In the genomic region with DNA sequence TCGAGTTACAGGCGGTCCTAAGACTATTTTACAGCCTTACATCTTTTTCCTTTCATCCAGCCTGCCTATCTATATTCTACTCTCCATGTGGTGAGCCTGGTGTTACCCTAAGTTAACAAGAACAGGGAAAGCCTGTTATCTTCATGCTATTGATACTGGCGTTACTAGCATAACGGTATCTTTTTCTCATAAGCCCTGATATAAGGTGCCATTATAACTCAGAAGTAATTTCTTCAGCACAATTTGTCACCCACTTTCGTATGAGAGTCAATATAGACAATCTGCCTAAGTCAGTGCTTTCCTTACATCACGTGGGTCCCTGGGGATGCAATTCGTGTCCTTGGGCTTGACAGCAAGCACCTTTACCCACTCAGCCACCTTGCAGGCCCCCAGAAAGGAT, we compare ENCODE assay signal across 10 mouse cellular contexts. TPM values are rescaled to one million over a fixed set of nuclear protein-coding genes. Genes with fewer than 3 reads are reported as not detected.
A peak's percentile ranks its signal among the peaks of the same experiment; 100 is the strongest.
DNase-seq lines count a peak whose midpoint lies in the region; ATAC-seq and TF ChIP-seq lines count a peak whose summit lies in the region.
"Had no signal": no experiment of that assay in that cellular context is flagged by ENCODE, and none has a peak within 500 bp of the region (broad histone marks: within the 10 kb centered on the region; RNA-seq: fewer than 3 reads in every experiment).

No protein-coding gene starts in this region.

- no peak for ATAC-seq in kidney, embryonic 16.5 days (ENCODE audit: low FRiP score, low TSS enrichment)
- ATAC-seq in embryonic facial prominence, embryonic 15.5 days (ENCODE audit: insufficient number of reproducible peaks, low FRiP score, low TSS enrichment, low read depth): no peak
- no peak for ATAC-seq in intestine, postnatal 0 days
- ATAC-seq: Patski had no signal

- no peak for TF ChIP-seq CTCF in intestine, postnatal 0 days (IDR thresholded peaks at IDR 0.05; ENCODE audit: low read depth)

- H3K79me2 ChIP-seq in myocyte (ENCODE audit: control insufficient read depth, insufficient read depth): peaks cover 58% of the 10 kb centered on the region

- H3K36me3 ChIP-seq in kidney, embryonic 16.5 days (ENCODE audit: insufficient read depth, low read length): peaks cover 7% of the 10 kb centered on the region; the same call in 1 of the 2 replicates
- H3K36me3 ChIP-seq in embryonic facial prominence, embryonic 15.5 days: no peaks in the 10 kb centered on the region
- H3K36me3 ChIP-seq in intestine, postnatal 0 days (ENCODE audit: control insufficient read depth, insufficient read depth): peaks cover 8% of the 10 kb centered on the region; the same call in 1 of the 2 replicates
- no peaks in the 10 kb centered on the region for H3K36me3 ChIP-seq in myocyte (ENCODE audit: control insufficient read depth, insufficient read depth)

- H3K4me2 ChIP-seq in kidney, embryonic 16.5 days (replicated peaks; ENCODE audit: low read depth, low read length): peak overlapping the region; percentile 68
- H3K4me2 ChIP-seq in embryonic facial prominence, embryonic 15.5 days (replicated peaks): peak overlapping the region; percentile 59
- H3K4me2 ChIP-seq in intestine, postnatal 0 days (replicated peaks; ENCODE audit: low read depth): peak overlapping the region; percentile 63
- H3K4me2 ChIP-seq in myocyte (ENCODE audit: low read depth): peak overlapping the region; percentile 81

- no peak for DNase-seq in kidney, adult 18-20 months
- no peak for DNase-seq in kidney, postnatal 25 days
- no peak for DNase-seq in right cerebral cortex, postnatal 25 days
- no peak for DNase-seq in gastrocnemius, adult 8-10 months (ENCODE audit: low spot score in 2 of 2)
- DNase-seq: kidney, postnatal 4 days had no signal

- H3K9me3 ChIP-seq in kidney, embryonic 16.5 days (ENCODE audit: low read length): no peaks in the 10 kb centered on the region
- no peaks in the 10 kb centered on the region for H3K9me3 ChIP-seq in embryonic facial prominence, embryonic 15.5 days (replicated peaks)
- no peaks in the 10 kb centered on the region for H3K9me3 ChIP-seq in intestine, postnatal 0 days (ENCODE audit: control insufficient read depth)

- WGBS in kidney, embryonic 16.5 days: 87% methylated on average over 7 of the region's 7 CpGs
- WGBS in embryonic facial prominence, embryonic 15.5 days: 79% methylated on average over 7 of the region's 7 CpGs
- 63% methylated on average over 7 of the region's 7 CpGs for WGBS in intestine, postnatal 0 days

- H3K27me3 ChIP-seq in kidney, embryonic 16.5 days (ENCODE audit: insufficient read depth, low read length): no peaks in the 10 kb centered on the region
- no peaks in the 10 kb centered on the region for H3K27me3 ChIP-seq in embryonic facial prominence, embryonic 15.5 days
- no peaks in the 10 kb centered on the region for H3K27me3 ChIP-seq in intestine, postnatal 0 days (replicated peaks; ENCODE audit: control insufficient read depth, insufficient read depth, low read length)
- no peaks in the 10 kb centered on the region for H3K27me3 ChIP-seq in myocyte (ENCODE audit: control insufficient read depth, insufficient read depth, insufficient read length)
- H3K27me3 ChIP-seq: Patski had no signal

- H3K4me3 ChIP-seq in kidney, embryonic 16.5 days (ENCODE audit: low read length): peak overlapping the region; percentile 78; the same call in 1 of the 2 replicates
- peak overlapping the region; percentile 68 for H3K4me3 ChIP-seq in embryonic facial prominence, embryonic 15.5 days (replicated peaks)
- peak overlapping the region; percentile 83 for H3K4me3 ChIP-seq in intestine, postnatal 0 days (ENCODE audit: low read depth, low read length)
- peak overlapping the region; percentile 83 for H3K4me3 ChIP-seq in myocyte

- H3K27ac ChIP-seq in kidney, embryonic 16.5 days (ENCODE audit: low read length): no peak overlapping the region
- H3K27ac ChIP-seq in embryonic facial prominence, embryonic 15.5 days (replicated peaks): no peak overlapping the region
- no peak overlapping the region for H3K27ac ChIP-seq in intestine, postnatal 0 days (ENCODE audit: low read depth, low read length)

- no peak overlapping the region for H3ac ChIP-seq in myocyte (ENCODE audit: control insufficient read depth, insufficient read length)

- TF ChIP-seq POLR2A in myocyte (IDR thresholded peaks at IDR 0.05; ENCODE audit: insufficient read length, low read depth): no peak

- no peak overlapping the region for H3K9ac ChIP-seq in kidney, embryonic 16.5 days (replicated peaks; ENCODE audit: low read length)
- H3K9ac ChIP-seq in embryonic facial prominence, embryonic 15.5 days: no peak overlapping the region
- H3K9ac ChIP-seq in intestine, postnatal 0 days (ENCODE audit: low read depth, low read length): no peak overlapping the region

- H3K4me1 ChIP-seq in kidney, embryonic 16.5 days (ENCODE audit: insufficient read depth, low read length): peaks cover 20% of the 10 kb centered on the region
- peaks cover 13% of the 10 kb centered on the region for H3K4me1 ChIP-seq in embryonic facial prominence, embryonic 15.5 days
- H3K4me1 ChIP-seq in intestine, postnatal 0 days (replicated peaks; ENCODE audit: control insufficient read depth, insufficient read depth, low read length): no peaks in the 10 kb centered on the region

TF ChIP-seq in myocyte, 11 proteins besides CTCF, POLR2A, EP300 and RAD21:
- TF ChIP-seq POLR2AphosphoS2 (IDR thresholded peaks at IDR 0.05; ENCODE audit: insufficient read length, low read depth) (no peak), MYOG (IDR thresholded peaks at IDR 0.05; ENCODE audit: control insufficient read depth in 1 of 3, insufficient read depth in 1 of 3, insufficient read length in 2 of 3, low read depth in 2 of 3) (no peak), USF1 (IDR thresholded peaks at IDR 0.05; ENCODE audit: low read depth) (no peak), MYOD1 (IDR thresholded peaks at IDR 0.05; ENCODE audit: control insufficient read depth in 1 of 3, insufficient read length in 2 of 3, low read depth in 2 of 3) (no peak)

RNA-seq across cellular contexts. Expression of a gene that starts 1.3 kb away (rescaled TPM):
- polyA plus RNA-seq in kidney, embryonic 16.5 days (2015; fragmentation: Nextera tagmentation; extraction: Ambion mirVana): 32.6 and 38.8 TPM in 2 replicates
- 42.1 and 44.0 TPM in 2 replicates for polyA plus RNA-seq in embryonic facial prominence, embryonic 15.5 days (2015; fragmentation: Nextera tagmentation; extraction: Ambion mirVana)
- 40.5 and 48.6 TPM in 2 replicates for polyA plus RNA-seq in intestine, postnatal 0 days (2015; fragmentation: Nextera tagmentation; extraction: Ambion mirVana)
- 11.9 TPM for polyA plus RNA-seq in myocyte (2012; fragmentation: generic; extraction: Trizol)
- total RNA-seq in gastrocnemius, adult 8-10 months (2022): 10 to 100 TPM; 34.9 to 50.3 (median 38.4) TPM

RNA-seq across cellular contexts. Expression of a gene that starts 50.8 kb away (rescaled TPM):
- polyA plus RNA-seq in kidney, embryonic 16.5 days (2015; fragmentation: Nextera tagmentation; extraction: Ambion mirVana): 0.06 TPM in 1 of 2 replicates, not detected in the other
- 0.70 and 0.94 TPM in 2 replicates for polyA plus RNA-seq in embryonic facial prominence, embryonic 15.5 days (2015; fragmentation: Nextera tagmentation; extraction: Ambion mirVana)
- polyA plus RNA-seq in intestine, postnatal 0 days (2015; fragmentation: Nextera tagmentation; extraction: Ambion mirVana): 0.05 TPM in 1 of 2 replicates, not detected in the other
- polyA plus RNA-seq in myocyte (2012; fragmentation: generic; extraction: Trizol): 0.26 TPM
- not detected for total RNA-seq in gastrocnemius, adult 8-10 months (2022)
